Mouse (Mus musculus): ENCODE measurements around the gene Stx1b. TPM values are rescaled to one million over a fixed set of nuclear protein-coding genes. Genes with fewer than 3 reads are reported as not detected.

Stx1b gene
- polyA plus RNA-seq, 2 experiments: 0.05 to 1.1 TPM

GRCm38 (mm10) chr7:127799738-127800137 lies 24.6 kb downstream of the Stx1b start:
- no peaks in the 10 kb centered on the region for H3K27me3 ChIP-seq (ENCODE audit: control insufficient read depth, insufficient read depth, low read length)
- H3K36me3 ChIP-seq (replicated peaks; ENCODE audit: control insufficient read depth, insufficient read depth, low read depth): peaks cover 43% of the 10 kb centered on the region
- no peak overlapping the region for H3K4me3 ChIP-seq (ENCODE audit: insufficient read depth in 1 of 2, low read depth in 2 of 2, low read length in 2 of 2)
- H3K9ac ChIP-seq (replicated peaks): no peak overlapping the region
- no peaks in the 10 kb centered on the region for H3K9me3 ChIP-seq (ENCODE audit: control insufficient read depth, low read length)
- H3K4me2 ChIP-seq (ENCODE audit: low read depth): no peak overlapping the region
- WGBS (ENCODE audit: insufficient replicate concordance): 68% methylated on average over 1 of the region's 1 CpGs
- ATAC-seq (ENCODE audit: insufficient read depth): no peak
- peaks cover 6 to 10% of the 10 kb centered on the region in 2 experiments for H3K4me1 ChIP-seq (replicated peaks; ENCODE audit: control insufficient read depth in 2 of 2, insufficient read depth in 2 of 2, low read length in 1 of 2)
- no peak overlapping the region for H3K27ac ChIP-seq
- no peak for TF ChIP-seq EP300 (IDR thresholded peaks at IDR 0.05; ENCODE audit: low read depth)
- no peak for TF ChIP-seq CTCF (IDR thresholded peaks at IDR 0.05; ENCODE audit: low read depth)
- no peak for DNase-seq (ENCODE audit: low read depth in 3 of 3, low spot score in 3 of 3)

- Histone ChIP-seq H3K36me3 (replicated peaks; ENCODE audit: control insufficient read depth, insufficient read depth, low read depth) (peaks cover 45% of the 10 kb centered on the region), H3K27me3 (ENCODE audit: control insufficient read depth, insufficient read depth, low read length) (no peaks in the 10 kb centered on the region), H3K4me2 (ENCODE audit: low read depth) (no peak overlapping the region), H3K4me1 (replicated peaks; ENCODE audit: control insufficient read depth in 2 of 2, insufficient read depth in 2 of 2, low read length in 1 of 2) (peaks cover 1 to 5% of the 10 kb centered on the region in 2 experiments; a peak in 3 of 4 replicates), H3K9me3 (ENCODE audit: control insufficient read depth, low read length) (no peaks in the 10 kb centered on the region), H3K27ac (no peak overlapping the region), H3K4me3 (ENCODE audit: insufficient read depth in 1 of 2, low read depth in 2 of 2, low read length in 2 of 2) (no peak overlapping the region), H3K9ac (replicated peaks) (no peak overlapping the region)
- ATAC-seq (ENCODE audit: insufficient read depth): no peak
- no peak for DNase-seq (ENCODE audit: low read depth in 3 of 3, low spot score in 3 of 3)
- no peak for TF ChIP-seq EP300 (IDR thresholded peaks at IDR 0.05; ENCODE audit: low read depth)
- TF ChIP-seq CTCF (IDR thresholded peaks at IDR 0.05; ENCODE audit: low read depth): no peak
- 77% methylated on average over 13 of the region's 13 CpGs for WGBS (ENCODE audit: insufficient replicate concordance)
These were observed 25.1 kb downstream of the Stx1b start for GRCm38 (mm10) chr7:127799211-127799610.

GRCm38 (mm10) chr7:127798591-127798990 lies 25.8 kb downstream of the Stx1b start:
- 86% methylated on average over 4 of the region's 4 CpGs for WGBS (ENCODE audit: insufficient replicate concordance)
- no peak for ATAC-seq (ENCODE audit: insufficient read depth)

GRCm38 (mm10) chr7:127797076-127797845 lies 27.1 kb downstream of the Stx1b start:
- H3K4me2 ChIP-seq (ENCODE audit: low read depth): no peak overlapping the region
- no peak for DNase-seq (ENCODE audit: low read depth in 3 of 3, low spot score in 3 of 3)
- peaks cover 59% of the 10 kb centered on the region for H3K36me3 ChIP-seq (replicated peaks; ENCODE audit: control insufficient read depth, insufficient read depth, low read depth)

More at GRCm38 (mm10) chr7:127798591-127798990, 25.8 kb downstream of the Stx1b start:
- TF ChIP-seq EP300 (IDR thresholded peaks at IDR 0.05; ENCODE audit: low read depth) (no peak), CTCF (IDR thresholded peaks at IDR 0.05; ENCODE audit: low read depth) (no peak)
- Histone ChIP-seq H3K4me2 (ENCODE audit: low read depth) (no peak overlapping the region), H3K9me3 (ENCODE audit: control insufficient read depth, low read length) (no peaks in the 10 kb centered on the region), H3K36me3 (replicated peaks; ENCODE audit: control insufficient read depth, insufficient read depth, low read depth) (peaks cover 49% of the 10 kb centered on the region), H3K4me3 (ENCODE audit: insufficient read depth in 1 of 2, low read depth in 2 of 2, low read length in 2 of 2) (no peak overlapping the region), H3K27me3 (ENCODE audit: control insufficient read depth, insufficient read depth, low read length) (no peaks in the 10 kb centered on the region), H3K27ac (no peak overlapping the region), H3K9ac (replicated peaks) (no peak overlapping the region), H3K4me1 (replicated peaks; ENCODE audit: control insufficient read depth in 2 of 2, insufficient read depth in 2 of 2, low read length in 1 of 2) (peaks cover 0 to 2% of the 10 kb centered on the region in 2 experiments; a peak in 1 of 4 replicates)
- DNase-seq (ENCODE audit: low read depth in 3 of 3, low spot score in 3 of 3): no peak

GRCm38 (mm10) chr7:127785308-127785707 lies 39.0 kb downstream of the Stx1b start, which contains the start of gene Gm49388:
Gm49388 (plus strand) TSS chr7:127785608.
- 87% methylated on average over 7 of the region's 7 CpGs for WGBS (ENCODE audit: insufficient replicate concordance)

More at GRCm38 (mm10) chr7:127797076-127797845, 27.1 kb downstream of the Stx1b start:
- no peaks in the 10 kb centered on the region for H3K27me3 ChIP-seq (ENCODE audit: control insufficient read depth, insufficient read depth, low read length)
- H3K4me1 ChIP-seq (replicated peaks; ENCODE audit: control insufficient read depth in 2 of 2, insufficient read depth in 2 of 2, low read length in 1 of 2): peaks cover 0 to 2% of the 10 kb centered on the region in 2 experiments; a peak in 1 of 4 replicates
- H3K4me3 ChIP-seq (ENCODE audit: insufficient read depth in 1 of 2, low read depth in 2 of 2, low read length in 2 of 2): no peak overlapping the region
- ATAC-seq (ENCODE audit: insufficient read depth): no peak
- WGBS (ENCODE audit: insufficient replicate concordance): 89% methylated on average over 23 of the region's 23 CpGs
- TF ChIP-seq EP300 (IDR thresholded peaks at IDR 0.05; ENCODE audit: low read depth) (no peak), CTCF (IDR thresholded peaks at IDR 0.05; ENCODE audit: low read depth) (no peak)
- no peak overlapping the region for H3K9ac ChIP-seq (replicated peaks)
- no peaks in the 10 kb centered on the region for H3K9me3 ChIP-seq (ENCODE audit: control insufficient read depth, low read length)
- H3K27ac ChIP-seq: no peak overlapping the region

More at GRCm38 (mm10) chr7:127785308-127785707, 39.0 kb downstream of the Stx1b start, which contains the start of gene Gm49388:
- Histone ChIP-seq H3K4me2 (ENCODE audit: low read depth) (no peak within 1 kb of the TSS), H3K27ac (no peak within 1 kb of the TSS), H3K9ac (replicated peaks) (no peak within 1 kb of the TSS), H3K9me3 (ENCODE audit: control insufficient read depth, low read length) (no peaks in the 10 kb centered on the region), H3K36me3 (replicated peaks; ENCODE audit: control insufficient read depth, insufficient read depth, low read depth) (peaks cover 90% of the 10 kb centered on the region), H3K27me3 (ENCODE audit: control insufficient read depth, insufficient read depth, low read length) (no peaks in the 10 kb centered on the region), H3K4me1 (replicated peaks; ENCODE audit: control insufficient read depth in 2 of 2, insufficient read depth in 2 of 2, low read length in 1 of 2) (no peaks in the 10 kb centered on the region), H3K4me3 (ENCODE audit: insufficient read depth in 1 of 2, low read depth in 2 of 2, low read length in 2 of 2) (no peak within 1 kb of the TSS)
- no peak for DNase-seq (ENCODE audit: low read depth in 3 of 3, low spot score in 3 of 3)
- ATAC-seq (ENCODE audit: insufficient read depth): no peak
- TF ChIP-seq CTCF (IDR thresholded peaks at IDR 0.05; ENCODE audit: low read depth): no peak
- no peak for TF ChIP-seq EP300 (IDR thresholded peaks at IDR 0.05; ENCODE audit: low read depth)

All from liver, embryonic 14.5 days (tissue).